Mouse (Mus musculus) hindbrain, embryonic 15.5 days (tissue): ENCODE results near the gene Gnas. TPM values are rescaled to one million over a fixed set of nuclear protein-coding genes. Genes with fewer than 3 reads are reported as not detected.

Source experiments
- ATAC-seq: fragments of 200-750 bp; cut with Nextera tagmentation; 2 replicates; pipeline ENCODE4 v1.8.0; 2017; ENCODE audit warnings: low read depth, moderate number of reproducible peaks, moderate TSS enrichment; ENCODE audit not compliant: low FRiP score
- H3K27ac ChIP-seq: fragments of 300-500 bp; sonication (generic); replicated peaks from 2 replicates; pipeline ENCODE4 v1.5.1; 2015; ENCODE audit warnings: mild to moderate bottlenecking, inconsistent platforms
- H3K27me3 ChIP-seq: fragments of 300-500 bp; sonication (generic); 2 replicates; pipeline ENCODE4 v1.6.1; 2015; ENCODE audit warnings: control low read depth, inconsistent platforms
- H3K36me3 ChIP-seq: fragments of 300-500 bp; sonication (generic); 2 replicates; pipeline ENCODE4 v1.6.1; 2015; ENCODE audit warnings: control low read depth, inconsistent platforms
- H3K4me1 ChIP-seq: fragments of 300-500 bp; sonication (generic); replicated peaks from 2 replicates; pipeline ENCODE4 v1.6.1; 2015; ENCODE audit warnings: control low read depth, inconsistent platforms
- H3K4me2 ChIP-seq: fragments of 300-500 bp; sonication (generic); 2 replicates; pipeline ENCODE4 v1.6.1; 2015; ENCODE audit warnings: moderate library complexity, mild to moderate bottlenecking, inconsistent platforms
- H3K4me3 ChIP-seq: fragments of 300-500 bp; sonication (generic); 2 replicates; pipeline ENCODE4 v1.5.1; 2015; ENCODE audit warnings: mild to moderate bottlenecking, inconsistent platforms
- H3K9ac ChIP-seq: fragments of 300-500 bp; sonication (generic); 2 replicates; pipeline ENCODE4 v1.6.1; 2015; ENCODE audit warnings: inconsistent platforms
- H3K9me3 ChIP-seq: fragments of 300-500 bp; sonication (generic); 2 replicates; pipeline ENCODE4 v1.6.1; 2016; ENCODE audit warnings: control low read depth, inconsistent platforms
- WGBS: fragments of 180-500 bp; shearing (Covaris S2); methylation state at CpG from one replicate; pipeline ENCODE4 v1.1.7; 2015; 5-methylcytosine and 5-hydroxymethylcytosine counted together
- polyA plus RNA-seq: library from polyadenylated mRNA; unstranded; fragments of >200 nt; fragmentation: Nextera tagmentation; extraction: Ambion mirVana; gene quantifications from 2 replicates; pipeline ENCODE4 v1.2.1, GENCODE M21; 2015

Gnas gene
- polyA plus RNA-seq, 1 experiment from 2014 or later: 1,659 TPM

- H3K9me3 ChIP-seq: peaks cover 9% of the 10 kb centered on the region; the same call in 1 of the 2 replicates
- peaks cover 21% of the 10 kb centered on the region for H3K27me3 ChIP-seq
- 54% methylated on average over 29 of the region's 29 CpGs for WGBS
- peaks cover 62% of the 10 kb centered on the region for H3K4me1 ChIP-seq
- no peak overlapping the region; the same call in 1 of the 2 replicates for H3K9ac ChIP-seq
- peak overlapping the region; percentile 57 for H3K4me2 ChIP-seq
- H3K4me3 ChIP-seq: peak overlapping the region; percentile 54
- H3K36me3 ChIP-seq: no peaks in the 10 kb centered on the region
- H3K27ac ChIP-seq: no peak overlapping the region
- 0 out of 2 replicates have a peak, but pooled peaks have one; percentile 12 for ATAC-seq
Observed at GRCm38 (mm10) chr2:174295900-174296465, 11.9 kb downstream of the Gnas start.

GRCm38 (mm10) chr2:174297086-174297571 is 13.0 kb downstream of the Gnas start:
- H3K9ac ChIP-seq: no peak overlapping the region
- no peaks in the 10 kb centered on the region for H3K36me3 ChIP-seq
- H3K27ac ChIP-seq: no peak overlapping the region
- no peak for ATAC-seq
- WGBS: 64% methylated on average over 29 of the region's 29 CpGs
- H3K4me1 ChIP-seq: peaks cover 50% of the 10 kb centered on the region
- H3K27me3 ChIP-seq: peaks cover 21% of the 10 kb centered on the region
- H3K9me3 ChIP-seq: peaks cover 9% of the 10 kb centered on the region; the same call in 1 of the 2 replicates
- peak overlapping the region; percentile 47 for H3K4me2 ChIP-seq
- H3K4me3 ChIP-seq: peak overlapping the region; percentile 20

GRCm38 (mm10) chr2:174297851-174298250 is 13.7 kb downstream of the Gnas start:
- ATAC-seq: no peak
- Histone ChIP-seq H3K27ac (no peak overlapping the region), H3K4me1 (peaks cover 43% of the 10 kb centered on the region), H3K27me3 (peaks cover 21% of the 10 kb centered on the region), H3K9me3 (peaks cover 9% of the 10 kb centered on the region; the same call in 1 of the 2 replicates), H3K4me2 (0 out of 2 replicates have a peak overlapping the region, but pooled peaks have one; percentile 58), H3K4me3 (peak overlapping the region; percentile 32; the same call in 1 of the 2 replicates), H3K9ac (no peak overlapping the region), H3K36me3 (no peaks in the 10 kb centered on the region)
- WGBS: 64% methylated on average over 19 of the region's 19 CpGs

GRCm38 (mm10) chr2:174298471-174298870 is 14.4 kb downstream of the Gnas start:
- Histone ChIP-seq H3K27me3 (peaks cover 21% of the 10 kb centered on the region), H3K27ac (no peak overlapping the region), H3K9ac (no peak overlapping the region), H3K9me3 (peaks cover 9% of the 10 kb centered on the region; the same call in 1 of the 2 replicates), H3K4me2 (peak overlapping the region; percentile 58), H3K4me3 (peak overlapping the region; percentile 32), H3K4me1 (peaks cover 38% of the 10 kb centered on the region), H3K36me3 (no peaks in the 10 kb centered on the region)
- no peak for ATAC-seq
- 47% methylated on average over 33 of the region's 33 CpGs for WGBS

- no peak overlapping the region for H3K27ac ChIP-seq
- WGBS: 58% methylated on average over 45 of the region's 48 CpGs
- H3K4me1 ChIP-seq: peaks cover 37% of the 10 kb centered on the region
- peak overlapping the region; percentile 58 for H3K4me2 ChIP-seq
- no peak for ATAC-seq
- H3K36me3 ChIP-seq: no peaks in the 10 kb centered on the region
- H3K4me3 ChIP-seq: peak overlapping the region; percentile 32
- peaks cover 21% of the 10 kb centered on the region for H3K27me3 ChIP-seq
- H3K9ac ChIP-seq: no peak overlapping the region
- H3K9me3 ChIP-seq: peaks cover 9% of the 10 kb centered on the region; the same call in 1 of the 2 replicates
Observed at GRCm38 (mm10) chr2:174299091-174299770, 15.1 kb downstream of the Gnas start.

GRCm38 (mm10) chr2:174299771-174300160 is 15.6 kb downstream of the Gnas start:
- Histone ChIP-seq H3K4me1 (peaks cover 37% of the 10 kb centered on the region), H3K27ac (no peak overlapping the region), H3K9ac (no peak overlapping the region), H3K36me3 (no peaks in the 10 kb centered on the region), H3K9me3 (peaks cover 9% of the 10 kb centered on the region; the same call in 1 of the 2 replicates), H3K4me2 (peak overlapping the region; percentile 58), H3K4me3 (peak overlapping the region; percentile 32), H3K27me3 (peaks cover 21% of the 10 kb centered on the region)
- ATAC-seq: no peak
- 39% methylated on average over 34 of the region's 34 CpGs for WGBS

GRCm38 (mm10) chr2:174300186-174300585 is 16.1 kb downstream of the Gnas start:
- Histone ChIP-seq H3K9me3 (peaks cover 5% of the 10 kb centered on the region; the same call in 1 of the 2 replicates), H3K27ac (no peak overlapping the region), H3K36me3 (no peaks in the 10 kb centered on the region), H3K4me1 (peaks cover 37% of the 10 kb centered on the region), H3K27me3 (peaks cover 21% of the 10 kb centered on the region), H3K4me3 (peak overlapping the region; percentile 32), H3K4me2 (peak overlapping the region; percentile 58), H3K9ac (no peak overlapping the region)
- 61% methylated on average over 26 of the region's 27 CpGs for WGBS
- ATAC-seq: no peak

GRCm38 (mm10) chr2:174300666-174301065 is 16.5 kb downstream of the Gnas start:
- H3K4me2 ChIP-seq: peak overlapping the region; percentile 58
- no peak overlapping the region for H3K27ac ChIP-seq
- WGBS: 51% methylated on average over 22 of the region's 22 CpGs
- H3K4me3 ChIP-seq: peak overlapping the region; percentile 32
- H3K36me3 ChIP-seq: no peaks in the 10 kb centered on the region
- peaks cover 35% of the 10 kb centered on the region for H3K4me1 ChIP-seq
- H3K9me3 ChIP-seq: 0 out of 2 replicates have a peak, but pooled peaks cover 3% of the 10 kb centered on the region
- peaks cover 21% of the 10 kb centered on the region for H3K27me3 ChIP-seq
- no peak for ATAC-seq
- no peak overlapping the region for H3K9ac ChIP-seq

GRCm38 (mm10) chr2:174302526-174302925 is 18.4 kb downstream of the Gnas start:
- 42% methylated on average over 6 of the region's 6 CpGs for WGBS
- Histone ChIP-seq H3K4me2 (no peak overlapping the region), H3K9me3 (no peaks in the 10 kb centered on the region), H3K4me1 (peaks cover 22% of the 10 kb centered on the region), H3K4me3 (no peak overlapping the region), H3K9ac (no peak overlapping the region), H3K36me3 (no peaks in the 10 kb centered on the region), H3K27ac (no peak overlapping the region), H3K27me3 (peaks cover 17% of the 10 kb centered on the region)
- no peak for ATAC-seq

GRCm38 (mm10) chr2:174305646-174306045 is 21.5 kb downstream of the Gnas start:
- Histone ChIP-seq H3K4me3 (no peak overlapping the region), H3K4me1 (peaks cover 1% of the 10 kb centered on the region), H3K4me2 (no peak overlapping the region), H3K9ac (no peak overlapping the region), H3K36me3 (no peaks in the 10 kb centered on the region), H3K27me3 (peaks cover 4% of the 10 kb centered on the region; the same call in 1 of the 2 replicates), H3K27ac (no peak overlapping the region), H3K9me3 (no peaks in the 10 kb centered on the region)
- whole genome bisulfite sequencing: 9% methylated on average over 5 of the region's 5 CpGs
- no peak for ATAC-seq

GRCm38 (mm10) chr2:174307903-174308302 is 23.8 kb downstream of the Gnas start:
- Histone ChIP-seq H3K4me1 (no peaks in the 10 kb centered on the region), H3K27me3 (no peaks in the 10 kb centered on the region), H3K4me2 (no peak overlapping the region), H3K27ac (no peak overlapping the region), H3K9me3 (no peaks in the 10 kb centered on the region), H3K36me3 (no peaks in the 10 kb centered on the region), H3K9ac (no peak overlapping the region), H3K4me3 (no peak overlapping the region)
- no peak for ATAC-seq
- WGBS: 83% methylated on average over 3 of the region's 3 CpGs

- Histone ChIP-seq H3K9ac (no peak overlapping the region), H3K27me3 (no peaks in the 10 kb centered on the region), H3K27ac (no peak overlapping the region), H3K4me2 (no peak overlapping the region), H3K36me3 (no peaks in the 10 kb centered on the region), H3K4me3 (no peak overlapping the region), H3K9me3 (no peaks in the 10 kb centered on the region), H3K4me1 (no peaks in the 10 kb centered on the region)
- peak; percentile 77 for ATAC-seq
- WGBS: 14% methylated on average over 7 of the region's 7 CpGs
Observed at GRCm38 (mm10) chr2:174310913-174311514, 26.9 kb downstream of the Gnas start.
